Mouse (Mus musculus): ENCODE measurements around the gene Pom121l12. TPM values are rescaled to one million over a fixed set of nuclear protein-coding genes. Genes with fewer than 3 reads are reported as not detected.

Gene Pom121l12
- not detected in 2 replicates for polyA plus RNA-seq (2015; fragmentation: Nextera tagmentation; extraction: Ambion mirVana)

GRCm38 (mm10) chr11:14598976-14599375, at the start of gene Pom121l12:
Pom121l12 (plus strand) TSS chr11:14599276.
- no peaks in the 10 kb centered on the region for H3K9me3 ChIP-seq (replicated peaks; ENCODE audit: low read length)
- no peaks in the 10 kb centered on the region for H3K4me1 ChIP-seq (replicated peaks; ENCODE audit: insufficient read depth, low read length)
- H3K27me3 ChIP-seq (ENCODE audit: insufficient read depth, low read length) = no peaks in the 10 kb centered on the region
- WGBS = 92% methylated on average over 11 of the region's 11 CpGs
- H3K36me3 ChIP-seq (ENCODE audit: insufficient read depth, low read length) = no peaks in the 10 kb centered on the region
- ATAC-seq (replicated peaks; ENCODE audit: low FRiP score, low read depth) = no peak
- H3K9ac ChIP-seq (ENCODE audit: low read depth, low read length) = no peak within 1 kb of the TSS
- no peak within 1 kb of the TSS for H3K4me2 ChIP-seq (ENCODE audit: low read length)
- no peak within 1 kb of the TSS for H3K27ac ChIP-seq
- no peak within 1 kb of the TSS for H3K4me3 ChIP-seq (replicated peaks; ENCODE audit: low read depth, low read length)
- no peak for DNase-seq (ENCODE audit: low spot score)
- no peak for TF ChIP-seq CTCF (IDR thresholded peaks at IDR 0.05; ENCODE audit: low read depth)

- H3K9me3 ChIP-seq (replicated peaks; ENCODE audit: low read length) = no peaks in the 10 kb centered on the region
- 89% methylated on average over 2 of the region's 2 CpGs for WGBS
- no peaks in the 10 kb centered on the region for H3K4me1 ChIP-seq (replicated peaks; ENCODE audit: insufficient read depth, low read length)
- H3K9ac ChIP-seq (ENCODE audit: low read depth, low read length) = no peak overlapping the region
- H3K4me2 ChIP-seq (ENCODE audit: low read length) = no peak overlapping the region
- DNase-seq (ENCODE audit: low spot score) (no peak), ATAC-seq (replicated peaks; ENCODE audit: low FRiP score, low read depth) (no peak)
- no peaks in the 10 kb centered on the region for H3K36me3 ChIP-seq (ENCODE audit: insufficient read depth, low read length)
- no peak overlapping the region for H3K4me3 ChIP-seq (replicated peaks; ENCODE audit: low read depth, low read length)
- H3K27ac ChIP-seq = no peak overlapping the region
- no peak for TF ChIP-seq CTCF (IDR thresholded peaks at IDR 0.05; ENCODE audit: low read depth)
- no peaks in the 10 kb centered on the region for H3K27me3 ChIP-seq (ENCODE audit: insufficient read depth, low read length)
Measured at GRCm38 (mm10) chr11:14611859-14612258, 12.8 kb downstream of the Pom121l12 start.
